Mouse (Mus musculus) limb, embryonic 14.5 days (tissue): ENCODE measurements at regions not wholly inside any gene's neighbourhood (a gene's known extent, or its start where the extent isn't known, plus 50 kb on each side); places are given as distances from the start of the nearest gene placed in this dataset.

Experiments
- ATAC-seq: fragments of 200-750 bp; cut with Nextera tagmentation; 2 replicates; pipeline ENCODE4 v1.8.0; 2017; ENCODE audit warnings: low read depth, moderate number of reproducible peaks, moderate TSS enrichment; ENCODE audit not compliant: low FRiP score
- DNase-seq: peaks from one replicate; pipeline ENCODE4 v3.0.0-alpha.2; 2015; ENCODE audit warnings: low spot score
- H3K27ac ChIP-seq: fragments of 300-500 bp; sonication (generic); replicated peaks from 2 replicates; pipeline ENCODE4 v1.5.1; 2014; ENCODE audit warnings: low read depth, mild to moderate bottlenecking, low read length, moderate library complexity, mixed read lengths
- H3K27me3 ChIP-seq: fragments of 300-500 bp; sonication (generic); 2 replicates; pipeline ENCODE4 v1.6.1; 2014; ENCODE audit warnings: low read length, mixed read lengths; ENCODE audit not compliant: control insufficient read depth, insufficient read depth
- H3K36me3 ChIP-seq: fragments of 300-500 bp; sonication (generic); 2 replicates; pipeline ENCODE4 v1.6.1; 2014; ENCODE audit warnings: mild to moderate bottlenecking, low read length, moderate library complexity, mixed read lengths; ENCODE audit not compliant: control insufficient read depth, insufficient read depth
- H3K4me1 ChIP-seq: fragments of 300-500 bp; sonication (generic); 2 replicates; pipeline ENCODE4 v1.6.1; 2014; ENCODE audit warnings: antibody characterized with exemption, low read length, mixed read lengths; ENCODE audit not compliant: control insufficient read depth, insufficient read depth
- H3K4me2 ChIP-seq: fragments of 300-500 bp; sonication (generic); replicated peaks from 2 replicates; pipeline ENCODE4 v1.6.1; 2014; ENCODE audit warnings: low read depth, mild to moderate bottlenecking, low read length, moderate library complexity; ENCODE audit not compliant: severe bottlenecking
- H3K4me3 ChIP-seq: fragments of 300-500 bp; sonication (generic); replicated peaks from 2 replicates; pipeline ENCODE4 v1.5.1; 2014; ENCODE audit warnings: low read length
- H3K9ac ChIP-seq: fragments of 300-500 bp; sonication (generic); 2 replicates; pipeline ENCODE4 v1.6.1; 2014; ENCODE audit warnings: mild to moderate bottlenecking, low read depth, low read length, moderate library complexity; ENCODE audit not compliant: severe bottlenecking
- H3K9me3 ChIP-seq: fragments of 300-500 bp; sonication (generic); 2 replicates; pipeline ENCODE4 v1.6.1; 2016; ENCODE audit warnings: low read length; ENCODE audit not compliant: control insufficient read depth
- POLR2A ChIP-seq: fragments of 200-500 bp; IDR thresholded peaks from 2 replicates; pipeline ENCODE4 v1.8.0; 2012; ENCODE audit warnings: inconsistent platforms, mild to moderate bottlenecking, moderate library complexity, borderline replicate concordance; ENCODE audit not compliant: insufficient read depth, insufficient read length; ENCODE audit errors: extremely low read depth
- WGBS: fragments of 180-500 bp; shearing (Covaris S2); extraction: QIAGEN DNeasy Blood & Tissue Kit; methylation state at CpG from one replicate; pipeline ENCODE4 v1.1.7; 2014; 5-methylcytosine and 5-hydroxymethylcytosine counted together

DNA sequence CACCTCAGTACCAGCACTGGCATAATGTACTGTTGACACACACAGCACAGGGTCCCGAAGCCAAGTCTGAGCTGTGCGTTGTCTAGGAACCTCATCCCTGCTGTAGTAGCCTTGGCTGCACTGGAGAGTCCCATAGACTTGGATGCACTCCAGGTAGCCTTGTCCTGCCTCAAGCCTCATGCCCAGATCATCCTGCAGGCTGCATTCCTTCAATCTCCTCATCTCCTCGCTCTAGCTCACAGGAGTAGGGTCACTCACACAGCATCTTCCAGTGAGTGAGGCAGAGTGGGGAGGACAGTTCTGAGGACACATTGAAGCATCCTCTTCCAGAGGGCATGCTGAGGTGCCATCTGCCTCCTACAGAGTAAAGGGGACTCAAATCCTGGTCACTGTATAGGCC is 55.7 kb upstream of the Ctnnb1 start:
- Histone ChIP-seq H3K9ac (no peak overlapping the region), H3K27me3 (no peaks in the 10 kb centered on the region), H3K9me3 (no peaks in the 10 kb centered on the region), H3K4me2 (no peak overlapping the region), H3K4me3 (no peak overlapping the region), H3K4me1 (peaks cover 26% of the 10 kb centered on the region), H3K36me3 (no peaks in the 10 kb centered on the region), H3K27ac (no peak overlapping the region)
- 96% methylated on average over 3 of the region's 3 CpGs for WGBS
- DNase-seq (no peak), ATAC-seq (no peak)
- no peak for TF ChIP-seq POLR2A

DNA sequence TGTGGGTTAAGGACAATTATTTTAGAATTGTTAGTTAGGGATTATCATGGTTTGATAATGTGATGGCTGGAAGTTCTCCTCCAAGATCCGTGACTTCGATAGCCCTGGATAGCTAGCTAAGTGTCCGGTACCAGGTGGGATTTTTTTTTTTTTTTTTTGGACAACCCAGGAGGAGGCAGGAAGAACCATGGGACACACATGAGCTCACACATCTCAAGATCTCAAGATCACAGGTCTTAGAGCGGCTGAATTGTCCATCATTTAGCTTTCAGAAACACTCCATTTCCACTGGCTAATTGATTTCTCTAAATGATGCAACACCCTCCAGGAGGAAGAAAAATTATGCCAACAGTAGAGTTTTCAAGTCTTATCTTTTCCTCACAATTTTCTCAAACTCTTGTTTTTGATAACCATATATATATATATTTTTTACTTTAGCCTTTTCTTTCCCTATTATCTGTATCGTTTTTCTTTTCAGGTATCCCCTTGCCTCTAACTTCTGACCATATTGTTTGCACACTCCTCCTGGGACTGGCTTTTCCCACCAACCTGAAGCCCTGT is 54.5 kb upstream of the Ctnnb1 start:
- DNase-seq (no peak), ATAC-seq (no peak)
- no peak overlapping the region for H3K4me3 ChIP-seq
- no peak overlapping the region for H3K4me2 ChIP-seq
- WGBS: 91% methylated on average over 5 of the region's 5 CpGs
- TF ChIP-seq POLR2A: no peak
- H3K4me1 ChIP-seq: peaks cover 14% of the 10 kb centered on the region
- H3K9ac ChIP-seq: no peak overlapping the region
- H3K27me3 ChIP-seq: no peaks in the 10 kb centered on the region
- no peak overlapping the region for H3K27ac ChIP-seq
- H3K9me3 ChIP-seq: no peaks in the 10 kb centered on the region
- H3K36me3 ChIP-seq: no peaks in the 10 kb centered on the region

DNA sequence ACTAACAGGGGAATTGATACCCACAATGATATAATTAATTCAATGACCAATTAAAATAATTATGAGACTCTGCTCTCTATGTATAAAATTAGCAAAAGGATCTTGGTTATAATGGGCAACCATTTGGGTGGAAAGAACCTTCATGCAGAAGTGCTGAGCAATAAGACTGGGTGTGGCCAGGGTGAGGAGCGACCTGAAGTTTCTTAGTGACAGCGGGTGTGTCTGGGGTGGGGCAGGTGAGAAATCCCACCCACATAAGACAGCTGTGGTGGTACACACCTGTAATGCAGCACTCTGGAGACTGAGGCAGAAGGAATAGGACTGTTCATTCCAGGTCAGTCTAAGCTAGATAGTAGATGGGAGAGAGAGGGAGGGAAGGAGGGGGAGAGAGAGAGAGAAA is 51.9 kb upstream of the Ctnnb1 start:
- Histone ChIP-seq H3K4me1 (no peaks in the 10 kb centered on the region), H3K27ac (no peak overlapping the region), H3K27me3 (no peaks in the 10 kb centered on the region), H3K4me2 (no peak overlapping the region), H3K4me3 (no peak overlapping the region), H3K9ac (no peak overlapping the region), H3K36me3 (no peaks in the 10 kb centered on the region), H3K9me3 (no peaks in the 10 kb centered on the region)
- ATAC-seq: no peak
- 81% methylated on average over 2 of the region's 2 CpGs for WGBS
- no peak for TF ChIP-seq POLR2A
- no peak for DNase-seq
